Mouse (Mus musculus) testis, adult 2 months (tissue): Measurements from ENCODE around the gene Nol11.

Experiments used
- CTCF ChIP-seq: fragments of 200-500 bp; IDR thresholded peaks from 2 replicates; pipeline ENCODE4 v1.5.1; 2012; ENCODE audit warnings: low read depth, mild to moderate bottlenecking, inconsistent platforms, low read length, moderate library complexity; ENCODE audit not compliant: control insufficient read depth, insufficient read depth, insufficient replicate concordance
- POLR2A ChIP-seq: fragments of 200-500 bp; IDR thresholded peaks from 2 replicates; pipeline ENCODE4 v1.6.1; 2012; ENCODE audit warnings: low read depth, mild to moderate bottlenecking, inconsistent platforms, low read length, moderate library complexity; ENCODE audit not compliant: control insufficient read depth

DNA sequence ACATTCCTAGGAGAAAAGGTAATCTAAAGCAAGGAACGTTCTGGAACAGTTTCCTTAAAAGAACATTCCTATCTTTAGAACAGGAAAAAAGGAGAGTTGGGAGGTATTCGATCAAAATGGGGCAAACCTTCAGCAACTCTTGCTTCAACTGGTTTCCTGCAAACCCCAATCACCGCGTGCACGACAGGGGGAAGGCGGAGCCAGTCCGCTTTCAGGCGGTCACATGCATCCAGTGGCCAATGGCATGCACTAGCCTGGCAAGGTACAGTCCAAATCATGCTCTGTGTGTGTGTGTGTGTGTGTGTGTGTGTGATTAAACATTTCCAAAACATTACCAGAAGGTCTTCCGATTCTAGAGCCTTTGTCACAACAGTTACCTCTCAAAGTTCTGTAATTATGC is 25.9 kb upstream of the Nol11 start:
- no peak for TF ChIP-seq POLR2A
- no peak for TF ChIP-seq CTCF
